Mouse (Mus musculus): ENCODE results near the gene Plekhm3.
A peak's percentile ranks its signal among the peaks of the same experiment; 100 is the strongest.

Gene Plekhm3

GRCm38 (mm10) chr1:64927437-64928274, 29.0 kb downstream of the Plekhm3 start:
- DNase-seq, result no peak

GRCm38 (mm10) chr1:64925594-64925993, 31.0 kb downstream of the Plekhm3 start:
- DNase-seq, result peak; percentile 14

GRCm38 (mm10) chr1:64924283-64924682, 32.3 kb downstream of the Plekhm3 start:
- DNase-seq, result no peak

DNA sequence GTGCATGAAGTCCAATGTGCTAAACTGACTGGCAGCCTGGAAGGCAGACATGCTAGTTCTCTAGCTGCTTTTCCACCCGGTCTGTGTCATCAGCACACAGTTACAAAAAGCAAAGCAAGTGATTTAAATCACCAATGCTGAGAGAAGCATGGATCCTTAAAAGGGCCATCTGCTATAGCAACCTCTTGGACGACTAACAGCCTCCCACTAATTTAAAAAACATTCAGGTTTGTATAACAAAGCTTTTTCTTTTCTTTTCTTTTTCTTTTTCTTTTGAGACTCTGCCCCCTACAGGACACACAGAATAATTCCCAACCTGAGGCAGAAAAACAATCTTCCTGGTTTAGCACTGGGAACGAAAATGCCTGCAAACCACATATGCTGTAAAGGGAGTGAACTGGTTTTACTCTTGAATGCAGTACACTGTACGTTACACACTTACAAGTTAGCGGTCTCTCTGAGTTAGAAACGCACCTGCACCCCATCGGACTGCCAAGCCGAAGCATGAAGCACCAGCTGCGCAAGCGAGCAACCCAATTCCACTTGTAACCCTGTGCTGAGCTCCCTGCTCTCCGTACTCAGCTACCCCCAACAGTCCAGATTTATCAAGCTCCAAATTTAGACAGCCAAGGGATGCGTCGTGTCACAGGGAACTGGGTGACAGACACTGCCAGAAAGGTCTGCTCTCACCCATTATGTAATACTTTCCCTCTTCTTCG, 37.7 kb downstream of the Plekhm3 start:
- DNase-seq, result peak; percentile 54

DNA sequence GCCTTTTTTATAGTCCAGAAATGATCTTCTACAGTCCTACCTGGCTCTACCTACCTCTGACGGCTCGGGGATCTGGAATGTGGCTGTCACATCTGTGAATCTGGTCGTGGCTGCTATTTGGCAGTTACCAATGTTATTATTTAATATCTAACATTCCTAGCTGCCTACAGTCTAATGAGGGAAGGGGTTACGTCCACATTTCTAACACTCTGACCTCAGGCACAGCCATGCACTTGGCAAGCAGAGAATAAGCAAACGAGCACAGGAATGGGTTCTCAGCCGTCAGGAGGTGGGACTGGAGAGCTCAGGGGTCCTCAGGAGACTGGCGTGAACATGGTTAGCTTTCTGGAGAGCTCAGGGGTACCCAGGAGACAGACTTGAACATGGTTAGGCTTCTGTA, 38.7 kb downstream of the Plekhm3 start:
- no peak for DNase-seq

GRCm38 (mm10) chr1:64916884-64917507, 39.6 kb downstream of the Plekhm3 start:
- no peak for DNase-seq

DNA sequence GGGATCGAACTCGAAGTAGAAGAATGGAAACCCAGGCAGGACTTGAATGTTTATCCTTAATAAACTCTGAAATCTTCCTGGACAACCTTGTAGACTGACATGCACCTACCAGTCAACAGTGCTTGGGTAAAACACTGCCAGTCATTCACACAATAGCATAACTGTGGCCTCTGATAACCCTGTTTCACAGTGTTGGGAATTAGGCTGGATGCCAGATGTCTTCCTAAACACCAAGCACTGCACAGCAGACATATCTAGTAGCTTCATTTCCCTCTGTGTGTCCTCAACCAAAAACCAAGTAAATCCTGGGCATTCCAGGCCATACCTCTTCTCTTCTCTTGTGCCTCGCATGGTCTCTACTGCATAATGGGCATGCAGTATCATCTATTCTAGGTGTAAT, 42.3 kb downstream of the Plekhm3 start:
- no peak for DNase-seq

GRCm38 (mm10) chr1:64907740-64908139, 48.9 kb downstream of the Plekhm3 start:
- no peak for DNase-seq

DNA sequence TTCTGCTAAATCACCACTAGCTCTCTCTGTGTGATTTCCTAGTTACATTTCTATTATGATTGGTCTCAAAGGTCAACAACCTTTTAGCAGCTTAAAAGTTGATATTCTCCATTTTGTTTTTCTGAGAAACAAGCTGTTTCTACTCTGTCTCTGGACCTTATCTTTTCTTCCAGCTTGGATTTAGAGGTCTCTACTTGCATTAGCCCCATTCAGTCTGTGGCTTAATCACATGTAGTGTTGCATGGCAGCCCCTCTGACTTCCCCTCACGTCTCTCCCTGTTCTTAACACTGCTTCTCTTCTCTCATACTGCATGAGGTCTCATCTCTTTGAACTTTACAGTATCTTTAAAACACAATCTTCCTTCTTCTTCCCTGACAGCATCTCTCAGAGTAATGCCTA, 50.4 kb downstream of the Plekhm3 start:
- DNase-seq, result no peak

DNA sequence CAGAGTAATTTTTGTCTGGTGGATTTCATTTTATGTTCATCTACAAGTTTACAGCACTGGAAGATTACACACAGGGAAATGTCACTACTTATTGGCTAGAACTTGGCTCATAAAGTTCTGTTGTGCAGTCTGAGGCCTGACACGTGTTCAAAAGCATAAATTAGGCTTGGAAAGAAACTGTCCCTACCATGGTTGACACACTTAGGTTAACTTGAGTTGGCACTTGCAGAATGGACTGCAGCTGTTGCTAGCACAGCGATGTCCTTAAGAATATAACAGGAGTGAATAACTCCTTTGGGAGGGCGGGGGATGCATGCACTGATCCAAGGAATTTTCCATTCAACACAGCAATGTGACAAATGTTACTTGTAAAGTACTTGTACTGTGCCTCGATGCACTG, 53.2 kb downstream of the Plekhm3 start:
- DNase-seq, result no peak

- DNase-seq, result no peak
Observed at GRCm38 (mm10) chr1:64902804-64903203, 53.8 kb downstream of the Plekhm3 start.

- no peak for DNase-seq
Observed at GRCm38 (mm10) chr1:64899763-64900162, 56.9 kb downstream of the Plekhm3 start.

DNA sequence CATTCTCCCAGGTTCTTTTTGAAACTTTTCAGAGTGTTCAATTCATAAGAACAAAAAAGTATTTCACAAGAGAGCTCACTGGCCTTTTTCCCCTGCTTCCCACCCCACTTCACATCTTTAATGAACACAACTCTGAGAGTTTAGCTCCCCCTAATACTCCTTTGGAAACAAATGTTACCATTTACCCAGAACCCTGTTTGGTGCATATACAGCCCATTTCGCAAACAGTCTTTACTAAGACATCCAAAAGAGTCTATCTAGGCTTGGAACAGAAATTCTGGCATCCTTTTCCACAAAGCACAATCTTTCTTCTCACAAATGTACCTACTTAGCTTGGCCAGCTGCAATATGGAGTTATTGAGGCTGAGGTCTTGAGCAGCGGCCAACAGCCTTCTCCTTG, 59.1 kb downstream of the Plekhm3 start:
- no peak for DNase-seq

- DNase-seq, result no peak
Observed at GRCm38 (mm10) chr1:64893806-64894205, 62.8 kb downstream of the Plekhm3 start.

GRCm38 (mm10) chr1:64891332-64891731, 65.3 kb downstream of the Plekhm3 start:
- DNase-seq, result no peak

DNA sequence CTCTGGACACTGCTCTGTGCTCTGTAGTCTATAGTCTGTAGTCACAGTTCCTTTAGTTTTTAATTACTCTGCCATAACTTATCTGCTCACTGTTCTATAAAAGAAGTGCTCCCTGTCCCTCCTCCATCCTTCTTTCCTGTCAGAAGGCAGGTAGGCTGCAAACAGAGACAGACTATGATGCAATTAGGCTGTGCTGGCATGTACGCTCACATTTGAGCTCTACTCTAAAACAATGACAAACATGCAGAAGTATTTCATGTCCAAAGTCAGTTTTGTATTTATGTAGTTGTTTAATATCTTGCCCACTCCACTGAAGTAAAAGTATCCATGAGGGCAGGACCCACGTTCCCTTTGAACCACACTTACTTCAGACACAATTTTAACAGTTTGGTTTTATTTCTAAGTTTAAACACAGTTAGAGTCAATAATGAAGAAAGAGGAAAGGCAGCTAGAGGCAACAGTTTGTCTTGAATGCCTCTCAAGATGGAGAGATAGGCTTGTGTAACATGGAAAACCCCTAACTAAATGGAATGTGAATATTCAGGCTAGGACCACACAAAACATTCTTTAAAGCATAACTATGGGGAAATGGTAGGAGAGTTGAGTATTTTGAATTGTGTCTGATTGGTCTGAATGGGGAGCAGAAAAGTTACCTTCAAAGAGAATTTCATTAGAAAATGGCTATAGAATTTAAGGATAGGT, 69.0 kb downstream of the Plekhm3 start:
- DNase-seq, result no peak

DNA sequence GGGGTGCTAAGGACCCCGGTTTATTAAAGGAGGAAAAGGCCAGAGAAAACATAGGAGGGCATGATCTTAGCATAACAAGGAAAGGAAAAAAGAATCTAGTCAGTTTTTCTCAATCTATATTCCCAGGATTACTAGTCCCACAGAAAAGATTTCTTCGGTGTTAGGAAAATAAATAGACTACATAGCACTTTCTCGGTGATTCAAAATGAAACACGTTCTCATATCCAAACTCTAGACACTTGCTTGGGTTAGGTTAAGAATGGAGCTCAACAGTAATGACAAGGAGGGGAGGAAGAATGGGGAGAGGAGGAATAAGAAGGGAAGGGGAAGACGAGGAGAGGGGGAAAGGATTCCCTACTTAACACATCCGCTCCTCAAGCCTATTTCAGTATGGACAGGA, 69.9 kb downstream of the Plekhm3 start:
- no peak for DNase-seq

GRCm38 (mm10) chr1:64885328-64885727, 71.3 kb downstream of the Plekhm3 start:
- no peak for DNase-seq

DNA sequence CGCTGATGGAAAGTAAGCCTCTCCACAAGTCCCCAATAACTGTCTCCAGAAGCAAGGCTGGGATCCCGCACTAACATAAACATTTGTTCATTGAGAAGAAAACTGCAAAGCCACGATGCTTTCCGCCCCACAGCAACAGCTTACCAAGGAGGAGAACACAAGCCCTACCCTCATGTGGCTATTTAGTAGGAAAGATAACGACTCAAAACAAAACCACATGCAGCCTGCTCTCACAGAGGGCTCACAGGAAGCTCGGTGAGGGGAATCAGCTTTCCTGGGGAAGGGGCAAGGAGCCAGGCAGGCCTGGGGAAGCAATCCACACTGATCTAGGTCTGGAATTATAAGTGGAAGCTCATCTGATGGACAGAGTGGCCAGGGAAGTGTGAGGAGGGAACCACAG, 72.6 kb downstream of the Plekhm3 start:
- DNase-seq, result no peak

- no peak for DNase-seq
Observed at GRCm38 (mm10) chr1:64880613-64881012, 76.0 kb downstream of the Plekhm3 start.

GRCm38 (mm10) chr1:64878795-64879240, 77.8 kb downstream of the Plekhm3 start:
- DNase-seq, result no peak

DNA sequence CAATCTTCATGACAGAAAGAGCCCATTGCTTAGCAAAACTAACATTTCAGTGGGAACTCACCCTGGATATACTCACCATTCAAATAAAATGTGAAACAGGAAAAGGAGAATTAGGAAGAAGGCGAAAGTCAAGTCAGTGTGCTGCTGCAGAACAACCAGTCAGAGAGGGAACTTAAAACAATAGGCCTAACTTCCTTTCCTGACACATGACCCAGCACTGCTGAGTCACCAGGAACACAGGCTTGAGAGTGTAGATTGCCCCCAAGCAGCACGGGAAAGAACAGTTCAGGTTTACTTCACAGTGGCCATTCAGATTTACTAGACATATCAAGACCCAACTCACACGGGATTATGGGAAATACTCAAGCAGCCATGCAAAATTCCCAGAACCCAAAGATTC, 80.3 kb downstream of the Plekhm3 start:
- DNase-seq, result peak; percentile 35

GRCm38 (mm10) chr1:64875712-64876111, 80.9 kb downstream of the Plekhm3 start:
- DNase-seq, result no peak
